Mouse (Mus musculus): Measurements from ENCODE around the gene Inpp5k. TPM values are rescaled to one million over a fixed set of nuclear protein-coding genes. Genes with fewer than 3 reads are reported as not detected.

Inpp5k gene
- polyA plus RNA-seq, 1 experiment from 2014 or later: 18.6 TPM

DNA sequence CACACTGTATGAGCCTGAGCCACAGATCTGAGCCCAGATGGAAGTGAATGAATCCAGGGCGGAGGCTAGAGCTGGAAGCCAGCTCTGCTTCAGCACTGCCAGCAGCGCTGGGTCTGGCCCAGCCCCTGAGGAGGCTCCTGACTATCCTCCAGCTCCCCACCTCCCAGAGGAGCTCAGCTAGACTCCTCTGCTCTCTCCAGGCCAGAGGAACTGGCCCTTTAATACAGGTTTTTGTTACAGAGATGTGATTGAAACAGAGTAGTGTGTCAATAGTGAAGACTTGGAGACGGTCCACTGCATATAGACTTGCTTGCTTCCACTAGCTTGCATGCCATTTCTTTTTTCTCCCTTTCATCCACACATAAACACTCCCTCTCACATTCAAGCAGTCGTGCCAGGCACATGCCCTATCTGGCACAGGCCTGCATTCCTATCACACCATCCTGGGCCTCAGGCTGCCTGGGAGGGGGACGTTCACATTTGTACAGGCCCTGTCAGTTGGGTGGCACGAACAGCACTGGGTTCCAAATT, 17.0 kb downstream of the Inpp5k start:
- no peak for ATAC-seq (ENCODE audit: insufficient number of reproducible peaks, insufficient read depth, low FRiP score, low TSS enrichment, low read depth)
- no peak overlapping the region for H3K4me3 ChIP-seq (replicated peaks)
- H3K4me1 ChIP-seq (replicated peaks): peaks cover 18% of the 10 kb centered on the region
- peaks cover 6% of the 10 kb centered on the region; the same call in 1 of the 2 replicates for H3K36me3 ChIP-seq
- whole genome bisulfite sequencing: 75% methylated on average over 6 of the region's 6 CpGs
- no peak overlapping the region for H3K9ac ChIP-seq (replicated peaks)
- peaks cover 11% of the 10 kb centered on the region for H3K27me3 ChIP-seq
- H3K9me3 ChIP-seq: no peaks in the 10 kb centered on the region
- H3K4me2 ChIP-seq: no peak overlapping the region
- no peak overlapping the region for H3K27ac ChIP-seq

DNA sequence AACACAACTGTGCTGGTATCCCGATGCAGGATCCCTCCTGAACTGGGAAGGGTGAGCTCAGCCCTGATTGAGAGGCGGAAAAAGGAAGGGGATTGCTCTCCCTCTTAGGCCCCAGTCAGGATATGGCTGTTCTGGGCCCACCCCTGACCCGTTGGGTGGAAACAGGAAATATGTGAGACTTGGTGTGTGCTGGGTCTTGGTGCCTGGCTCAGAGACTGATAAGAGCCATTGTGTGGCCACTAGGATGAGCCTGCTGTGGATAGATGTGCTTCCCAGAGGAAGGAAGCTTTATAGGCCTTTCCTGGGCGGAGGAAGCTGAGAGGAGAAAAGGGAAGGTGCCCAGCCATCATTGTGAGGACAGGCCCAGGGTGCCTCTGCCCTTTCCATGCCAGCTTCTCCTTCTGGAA, 18.4 kb downstream of the Inpp5k start:
- Histone ChIP-seq H3K4me3 (replicated peaks) (no peak overlapping the region), H3K27ac (peak overlapping the region; percentile 20; the same call in 1 of the 2 replicates), H3K27me3 (peaks cover 25% of the 10 kb centered on the region), H3K4me2 (no peak overlapping the region), H3K4me1 (replicated peaks) (peaks cover 30% of the 10 kb centered on the region), H3K9me3 (no peaks in the 10 kb centered on the region), H3K9ac (replicated peaks) (no peak overlapping the region), H3K36me3 (peaks cover 6% of the 10 kb centered on the region; the same call in 1 of the 2 replicates)
- WGBS: 75% methylated on average over 4 of the region's 4 CpGs
- ATAC-seq (ENCODE audit: insufficient number of reproducible peaks, insufficient read depth, low FRiP score, low TSS enrichment, low read depth): no peak

DNA sequence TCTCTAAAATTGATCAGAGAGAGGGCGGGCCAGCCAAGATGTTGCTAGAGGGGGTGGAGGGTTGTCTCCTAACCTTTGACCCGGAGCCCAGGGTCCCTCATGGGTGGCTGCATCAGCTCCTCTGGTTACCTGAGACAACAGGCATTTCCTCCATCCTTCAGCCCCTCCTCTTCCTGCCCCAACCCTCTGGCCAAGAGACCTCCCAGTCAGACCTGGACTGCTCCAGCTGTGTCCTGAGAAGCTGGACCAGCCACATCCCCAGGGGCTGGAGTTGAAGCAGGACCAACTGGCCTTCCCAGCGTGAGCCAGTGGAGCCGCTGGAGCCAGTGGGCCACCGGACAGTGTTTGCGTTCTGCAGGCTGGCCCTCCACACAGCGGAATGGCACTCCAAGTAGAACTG, 19.5 kb downstream of the Inpp5k start, which contains the start of gene Myo1c:
Gene Myo1c (plus strand): TSS at position 194 of the 400 bp plus-strand sequence.
- Histone ChIP-seq H3K9me3 (no peaks in the 10 kb centered on the region), H3K27ac (peak within 1 kb of the TSS; percentile 56; the same call in 1 of the 2 replicates), H3K9ac (replicated peaks) (peak within 1 kb of the TSS; percentile 72), H3K4me3 (replicated peaks) (peak within 1 kb of the TSS; percentile 65), H3K27me3 (peaks cover 35% of the 10 kb centered on the region), H3K4me2 (peak within 1 kb of the TSS; percentile 86), H3K36me3 (peaks cover 6% of the 10 kb centered on the region; the same call in 1 of the 2 replicates), H3K4me1 (replicated peaks) (peaks cover 39% of the 10 kb centered on the region)
- WGBS: 72% methylated on average over 7 of the region's 7 CpGs
- ATAC-seq (ENCODE audit: insufficient number of reproducible peaks, insufficient read depth, low FRiP score, low TSS enrichment, low read depth): no peak

DNA sequence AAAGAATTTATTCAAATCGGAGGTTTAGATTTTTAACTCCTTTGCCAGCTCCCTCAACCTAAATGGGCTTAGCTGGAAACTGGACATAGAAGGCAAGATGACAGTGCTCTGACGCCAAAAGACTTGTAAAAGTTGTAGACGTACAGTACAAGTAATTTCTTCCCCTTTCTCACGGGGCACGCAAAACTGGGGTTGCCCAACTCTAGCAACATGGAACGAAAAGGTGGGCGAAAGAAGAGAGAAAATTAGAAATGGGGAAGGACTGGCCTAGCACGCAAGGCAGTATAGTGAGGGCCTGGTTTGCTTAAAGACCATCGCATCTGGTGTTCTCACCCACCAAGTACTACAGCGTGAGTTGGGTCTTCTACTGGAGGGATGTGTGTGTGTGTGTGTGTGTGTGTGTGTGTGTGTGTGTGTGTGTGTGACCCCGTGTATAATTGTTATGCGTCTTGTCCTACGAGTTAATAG, 20.2 kb downstream of the Inpp5k start:
- no peak for ATAC-seq (ENCODE audit: insufficient number of reproducible peaks, insufficient read depth, low FRiP score, low TSS enrichment, low read depth)
- Histone ChIP-seq H3K9me3 (no peaks in the 10 kb centered on the region), H3K9ac (replicated peaks) (peak overlapping the region; percentile 72), H3K4me2 (peak overlapping the region; percentile 86), H3K36me3 (peaks cover 6% of the 10 kb centered on the region; the same call in 1 of the 2 replicates), H3K27me3 (peaks cover 35% of the 10 kb centered on the region), H3K4me3 (replicated peaks) (peak overlapping the region; percentile 65), H3K4me1 (replicated peaks) (peaks cover 39% of the 10 kb centered on the region), H3K27ac (peak overlapping the region; percentile 56; the same call in 1 of the 2 replicates)
- 44% methylated on average over 13 of the region's 13 CpGs for WGBS

DNA sequence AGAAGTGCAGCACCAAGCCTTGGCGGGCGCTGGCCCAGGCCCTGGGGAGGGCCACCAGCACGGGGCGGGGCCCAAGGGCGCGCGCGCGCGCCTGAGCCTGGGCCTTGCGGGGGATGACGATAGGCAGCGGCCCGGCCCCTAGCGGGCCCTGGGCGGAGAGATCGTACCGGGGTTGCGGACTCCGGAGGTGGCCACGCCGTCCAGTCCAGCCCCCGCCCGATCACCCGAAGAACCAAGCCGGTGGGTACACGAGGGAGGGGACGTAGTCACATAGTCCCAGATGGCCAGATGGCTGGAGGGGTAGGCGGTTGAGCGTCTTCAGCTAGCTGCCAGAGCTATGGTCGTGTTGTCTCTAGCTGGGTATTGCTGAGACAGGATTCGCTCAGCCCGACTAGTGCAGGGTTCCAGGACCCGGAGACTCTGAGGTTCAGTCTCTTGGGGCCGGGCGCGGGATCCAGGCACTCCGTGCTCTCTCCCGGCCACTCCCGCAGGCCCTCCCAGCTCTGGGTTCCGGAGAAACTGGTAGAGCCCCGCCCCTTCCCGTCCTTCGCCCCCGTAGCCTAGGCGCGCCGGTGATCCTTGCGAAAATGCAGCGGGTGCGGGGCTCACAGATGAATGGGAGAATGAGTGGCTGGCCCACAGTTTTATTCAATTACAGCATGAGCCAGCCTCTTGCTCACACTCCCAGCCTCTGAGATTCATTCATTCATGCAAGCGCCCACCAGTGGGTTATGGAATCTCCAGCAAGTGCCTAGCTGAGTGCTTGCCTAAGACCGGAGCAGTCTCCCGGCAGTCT, 20.8 kb downstream of the Inpp5k start:
- ATAC-seq (ENCODE audit: insufficient number of reproducible peaks, insufficient read depth, low FRiP score, low TSS enrichment, low read depth): peak; percentile 16; the same call in 1 of the 2 replicates
- peak overlapping the region; percentile 86 for H3K4me2 ChIP-seq
- H3K27ac ChIP-seq: peak overlapping the region; percentile 56; the same call in 1 of the 2 replicates
- peaks cover 36% of the 10 kb centered on the region for H3K27me3 ChIP-seq
- under 1% methylated on average over 54 of the region's 54 CpGs for WGBS
- peak overlapping the region; percentile 65 for H3K4me3 ChIP-seq (replicated peaks)
- no peaks in the 10 kb centered on the region for H3K9me3 ChIP-seq
- peaks cover 6% of the 10 kb centered on the region; the same call in 1 of the 2 replicates for H3K36me3 ChIP-seq
- peaks cover 46% of the 10 kb centered on the region for H3K4me1 ChIP-seq (replicated peaks)
- peak overlapping the region; percentile 72 for H3K9ac ChIP-seq (replicated peaks)

DNA sequence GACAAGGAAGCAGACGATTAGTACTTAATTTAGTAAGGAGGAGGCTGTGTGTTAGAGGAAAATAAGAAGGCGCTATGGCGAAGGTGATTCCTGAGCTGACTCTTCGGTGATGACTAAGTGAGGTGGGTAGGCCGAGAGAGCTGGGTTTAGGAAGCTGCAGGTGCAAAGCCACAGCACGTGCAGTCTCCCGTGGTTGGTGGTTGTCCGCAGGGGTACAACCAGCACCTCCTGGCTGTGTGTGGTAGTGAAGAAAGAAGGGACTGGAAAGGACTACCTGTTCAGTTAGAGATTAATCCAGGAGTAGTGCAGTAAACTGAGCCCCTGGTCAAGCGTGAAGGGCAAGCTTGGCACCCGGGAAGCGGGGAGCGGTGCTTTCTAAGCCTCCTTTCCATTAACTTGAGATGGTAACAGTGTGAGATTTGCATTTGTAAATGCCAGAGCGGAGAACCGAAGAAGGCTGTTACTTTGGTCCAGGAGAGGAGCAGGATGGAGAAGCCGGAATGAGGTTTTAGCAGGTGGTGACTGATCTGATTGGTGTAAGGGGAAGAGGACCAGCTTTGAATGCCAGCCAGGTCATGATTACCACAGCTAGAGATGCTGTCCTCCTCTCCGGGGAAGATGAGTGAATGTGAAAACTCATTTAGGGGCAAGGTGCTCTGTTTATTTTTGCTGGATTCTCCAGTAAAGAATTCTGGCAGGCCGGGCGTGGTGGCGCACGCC, 21.6 kb downstream of the Inpp5k start:
- 0 out of 2 replicates have a peak overlapping the region, but pooled peaks have one; percentile 17 for H3K27ac ChIP-seq
- peaks cover 39% of the 10 kb centered on the region for H3K27me3 ChIP-seq
- H3K9me3 ChIP-seq: no peaks in the 10 kb centered on the region
- H3K4me1 ChIP-seq (replicated peaks): peaks cover 53% of the 10 kb centered on the region
- no peak for ATAC-seq (ENCODE audit: insufficient number of reproducible peaks, insufficient read depth, low FRiP score, low TSS enrichment, low read depth)
- H3K9ac ChIP-seq (replicated peaks): peak overlapping the region; percentile 72
- peak overlapping the region; percentile 86 for H3K4me2 ChIP-seq
- H3K36me3 ChIP-seq: peaks cover 7% of the 10 kb centered on the region; the same call in 1 of the 2 replicates
- H3K4me3 ChIP-seq (replicated peaks): peak overlapping the region; percentile 65
- 19% methylated on average over 20 of the region's 20 CpGs for WGBS

DNA sequence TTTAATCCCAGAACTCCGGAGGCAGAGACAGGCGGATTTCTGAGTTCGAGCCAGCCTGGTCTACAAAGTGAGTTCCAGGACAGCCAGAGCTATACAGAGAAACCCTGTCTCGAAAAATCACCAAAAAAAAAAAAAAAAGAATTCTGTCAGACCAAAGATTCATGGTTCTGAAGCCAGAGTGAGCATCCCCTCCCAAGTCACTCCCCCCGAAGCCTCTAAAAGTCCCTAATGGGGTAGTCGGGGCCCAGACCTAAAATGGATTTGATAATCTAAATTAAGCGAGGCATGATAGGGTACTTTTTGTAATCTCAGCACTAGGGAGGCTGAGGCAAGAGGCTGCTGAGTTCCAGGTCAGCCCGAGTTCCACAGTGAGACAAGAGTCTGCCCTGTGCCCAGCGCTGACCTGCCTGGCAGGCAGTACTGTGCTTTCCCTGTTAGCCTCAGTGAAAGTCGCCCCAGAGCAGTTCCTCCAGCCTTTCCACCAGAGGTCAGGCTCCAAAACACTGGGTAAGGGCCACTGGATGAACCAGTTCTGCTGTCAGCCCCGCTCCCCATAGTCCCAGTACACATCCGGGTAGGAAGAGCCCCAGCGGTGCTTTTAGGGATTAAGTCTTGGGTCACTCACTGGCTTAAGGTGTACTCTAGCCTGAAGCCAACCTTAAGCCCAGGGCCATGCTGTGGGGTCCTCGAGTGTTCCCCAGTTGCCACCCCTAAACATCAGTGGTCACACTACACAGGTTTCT, 22.3 kb downstream of the Inpp5k start:
- ATAC-seq (ENCODE audit: insufficient number of reproducible peaks, insufficient read depth, low FRiP score, low TSS enrichment, low read depth): no peak
- H3K4me3 ChIP-seq (replicated peaks): peak overlapping the region; percentile 65
- H3K9ac ChIP-seq (replicated peaks): 0 out of 2 replicates have a peak overlapping the region, but pooled peaks have one; percentile 54
- no peaks in the 10 kb centered on the region for H3K9me3 ChIP-seq
- H3K4me1 ChIP-seq (replicated peaks): peaks cover 53% of the 10 kb centered on the region
- H3K27ac ChIP-seq: peak overlapping the region; percentile 53
- H3K36me3 ChIP-seq: peaks cover 10% of the 10 kb centered on the region
- 25% methylated on average over 14 of the region's 14 CpGs for WGBS
- peaks cover 41% of the 10 kb centered on the region for H3K27me3 ChIP-seq
- H3K4me2 ChIP-seq: peak overlapping the region; percentile 89

DNA sequence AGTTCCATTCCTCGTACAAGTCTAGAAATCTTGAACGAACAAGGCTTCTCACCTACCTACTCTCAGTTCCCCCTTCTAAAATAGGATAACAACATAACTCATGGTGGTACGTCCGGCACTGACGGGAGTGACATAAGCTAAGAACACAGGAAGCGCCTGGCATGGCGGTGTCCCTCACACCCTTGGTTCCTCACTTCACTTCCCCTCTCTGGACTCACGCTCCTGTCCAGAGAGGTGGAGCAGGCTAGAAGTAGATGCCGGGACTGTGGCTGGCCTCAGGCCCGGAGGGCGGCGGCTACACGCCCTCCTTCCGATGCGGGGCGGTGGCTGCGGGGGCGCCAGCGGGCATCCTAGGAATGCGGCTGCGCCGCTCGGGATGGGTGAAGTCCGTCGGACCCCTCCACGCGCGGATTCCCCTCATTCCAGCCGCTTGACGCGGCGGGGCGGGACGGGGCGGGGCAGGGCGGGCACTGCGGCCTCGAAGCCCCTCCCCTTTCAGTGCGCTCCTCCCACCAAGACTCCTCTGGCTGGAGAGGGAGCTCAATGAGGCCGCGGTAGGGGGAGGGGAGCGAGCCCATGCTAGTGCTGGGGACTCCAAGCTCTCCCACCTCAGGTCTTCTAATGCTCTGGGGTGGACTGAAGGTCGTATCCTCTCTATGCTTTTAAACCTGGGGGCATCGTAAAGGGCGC, 23.1 kb downstream of the Inpp5k start:
- WGBS: 2% methylated on average over 40 of the region's 45 CpGs

DNA sequence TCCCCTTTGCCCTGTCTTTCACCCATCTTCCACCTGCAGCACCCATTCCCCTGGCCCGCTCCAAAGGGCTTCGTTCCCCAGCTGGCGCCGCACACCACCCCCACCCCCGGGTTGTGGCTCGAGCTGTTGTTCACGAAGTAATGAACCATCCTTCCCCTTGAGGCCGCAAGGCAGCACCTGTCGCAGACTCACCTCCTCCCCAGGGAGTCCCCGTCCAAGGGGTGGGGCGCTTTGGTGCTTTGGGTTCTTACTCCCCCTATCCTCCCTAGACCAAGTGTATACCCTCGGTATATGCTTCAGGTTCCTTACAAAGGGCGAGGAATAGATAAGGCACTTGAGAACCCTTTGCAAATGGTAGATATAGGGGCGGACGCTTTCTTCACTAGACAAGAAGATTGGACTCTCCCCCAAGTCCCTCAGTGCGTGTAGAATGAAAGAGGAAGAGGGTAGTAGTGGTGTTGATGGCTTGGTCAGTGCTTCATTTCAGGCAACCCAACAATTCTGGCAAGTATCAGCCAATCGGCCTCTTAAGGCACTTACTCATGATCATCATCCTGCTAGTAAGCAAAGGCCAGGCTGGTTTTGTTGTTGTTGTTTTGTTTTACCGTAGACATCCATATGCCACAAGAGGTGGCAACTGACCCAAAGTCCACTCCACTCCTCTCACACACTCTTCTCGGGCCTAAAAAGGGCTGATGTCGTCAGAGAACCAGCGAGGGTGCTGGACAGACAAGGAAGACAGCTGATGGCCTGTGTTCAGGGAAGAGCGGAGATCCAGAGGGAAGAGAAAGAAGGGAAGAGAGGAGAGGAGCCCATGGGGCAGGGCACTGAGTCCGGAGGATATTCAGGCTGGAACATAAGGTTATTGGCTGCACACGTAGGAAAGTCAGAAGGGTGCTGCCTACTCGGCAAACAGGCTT, 23.9 kb downstream of the Inpp5k start:
- H3K9me3 ChIP-seq: no peaks in the 10 kb centered on the region
- H3K4me3 ChIP-seq (replicated peaks): peak overlapping the region; percentile 74
- H3K36me3 ChIP-seq: peaks cover 16% of the 10 kb centered on the region
- peaks cover 53% of the 10 kb centered on the region for H3K4me1 ChIP-seq (replicated peaks)
- H3K4me2 ChIP-seq: peak overlapping the region; percentile 89
- WGBS: 40% methylated on average over 25 of the region's 25 CpGs
- ATAC-seq (ENCODE audit: insufficient number of reproducible peaks, insufficient read depth, low FRiP score, low TSS enrichment, low read depth): no peak
- peaks cover 41% of the 10 kb centered on the region for H3K27me3 ChIP-seq
- no peak overlapping the region for H3K9ac ChIP-seq (replicated peaks)
- H3K27ac ChIP-seq: no peak overlapping the region

More for the DNA sequence above, 23.1 kb downstream of the Inpp5k start:
- Histone ChIP-seq H3K4me3 (replicated peaks) (peak overlapping the region; percentile 58), H3K4me1 (replicated peaks) (peaks cover 53% of the 10 kb centered on the region), H3K27me3 (peaks cover 41% of the 10 kb centered on the region), H3K36me3 (peaks cover 15% of the 10 kb centered on the region), H3K4me2 (peak overlapping the region; percentile 89), H3K27ac (peak overlapping the region; percentile 53), H3K9me3 (no peaks in the 10 kb centered on the region), H3K9ac (replicated peaks) (peak overlapping the region; percentile 54)
- ATAC-seq (ENCODE audit: insufficient number of reproducible peaks, insufficient read depth, low FRiP score, low TSS enrichment, low read depth): peak; percentile 28; the same call in 1 of the 2 replicates

Measured in limb, embryonic 12.5 days (tissue).